Mouse (Mus musculus) midbrain, embryonic 12.5 days (tissue): ENCODE results near the gene Ctnnbl1. TPM values are rescaled to one million over a fixed set of nuclear protein-coding genes. Genes with fewer than 3 reads are reported as not detected.

Source experiments
- ATAC-seq: fragments of 200-750 bp; cut with Nextera tagmentation; 2 replicates; pipeline ENCODE4 v1.8.0; 2017; ENCODE audit warnings: low read depth, moderate TSS enrichment, moderate library complexity; ENCODE audit not compliant: low FRiP score
- H3K27ac ChIP-seq: fragments of 300-500 bp; sonication (generic); replicated peaks from 2 replicates; pipeline ENCODE4 v1.5.1; 2016; ENCODE audit warnings: mild to moderate bottlenecking
- H3K27me3 ChIP-seq: fragments of 300-500 bp; sonication (generic); 2 replicates; pipeline ENCODE4 v1.6.1; 2016; ENCODE audit warnings: mild to moderate bottlenecking
- H3K36me3 ChIP-seq: fragments of 300-500 bp; sonication (generic); 2 replicates; pipeline ENCODE4 v1.6.1; 2016
- H3K4me1 ChIP-seq: fragments of 300-500 bp; sonication (generic); 2 replicates; pipeline ENCODE4 v1.6.1; 2016
- H3K4me2 ChIP-seq: fragments of 300-500 bp; sonication (generic); replicated peaks from 2 replicates; pipeline ENCODE4 v1.6.1; 2016; ENCODE audit warnings: mild to moderate bottlenecking, moderate library complexity
- H3K4me3 ChIP-seq: fragments of 300-500 bp; sonication (generic); 2 replicates; pipeline ENCODE4 v1.5.1; 2016; ENCODE audit warnings: mild to moderate bottlenecking
- H3K9ac ChIP-seq: fragments of 300-500 bp; sonication (generic); replicated peaks from 2 replicates; pipeline ENCODE4 v1.6.1; 2016; ENCODE audit warnings: mild to moderate bottlenecking, moderate library complexity
- H3K9me3 ChIP-seq: fragments of 300-500 bp; sonication (generic); 2 replicates; pipeline ENCODE4 v1.6.1; 2016; ENCODE audit warnings: mild to moderate bottlenecking
- WGBS: fragments of 180-500 bp; shearing (Covaris S2); methylation state at CpG from one replicate; pipeline ENCODE4 v1.1.7; 2016; 5-methylcytosine and 5-hydroxymethylcytosine counted together
- polyA plus RNA-seq: library from polyadenylated mRNA; unstranded; fragments of >200 nt; fragmentation: Nextera tagmentation; extraction: Ambion mirVana; gene quantifications from 2 replicates; pipeline ENCODE4 v1.2.1, GENCODE M21; 2016

Gene Ctnnbl1
- polyA plus RNA-seq, 1 experiment from 2014 or later, result 89.1 TPM

DNA sequence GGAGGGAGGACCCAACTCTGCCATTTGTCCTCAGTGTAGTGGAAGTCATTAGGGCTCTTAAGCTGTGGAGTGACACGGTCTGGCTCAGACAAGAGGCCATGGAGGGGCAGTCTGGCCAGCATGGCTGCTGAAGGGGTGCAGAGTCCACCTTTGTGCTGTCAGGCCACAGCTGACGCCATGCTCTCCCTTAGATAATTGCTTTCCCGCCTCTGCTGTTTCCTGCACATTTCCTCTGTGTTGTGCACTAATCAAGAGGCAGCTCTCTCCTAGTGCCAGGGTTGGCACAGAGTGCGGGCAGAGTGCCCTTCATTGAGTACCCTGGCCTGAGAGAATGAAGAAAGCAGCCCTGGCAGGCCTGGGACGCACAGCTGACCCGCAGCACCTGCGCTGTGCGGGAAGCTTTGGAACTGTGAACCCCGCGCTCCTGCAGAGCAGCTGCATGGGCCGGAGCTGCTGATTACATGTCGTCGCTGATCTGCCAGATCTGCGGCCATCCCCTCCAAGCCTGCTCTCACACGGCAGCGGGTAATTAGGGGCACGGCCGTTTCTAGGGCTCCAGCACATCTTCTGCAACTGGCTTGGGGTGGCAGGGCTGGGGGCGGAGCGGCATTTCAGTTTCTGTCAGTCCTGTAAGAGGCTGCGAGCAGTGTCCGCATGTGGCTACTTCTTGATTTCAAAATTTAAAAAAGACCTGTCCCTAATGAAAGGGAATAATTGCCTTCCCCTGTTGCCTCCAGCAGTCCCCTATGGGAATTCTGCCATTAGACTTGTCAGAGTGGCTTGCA, 14.6 kb downstream of the Ctnnbl1 start:
- Histone ChIP-seq H3K27me3 (no peaks in the 10 kb centered on the region), H3K9ac (peak overlapping the region; percentile 24; the same call in 1 of the 2 replicates), H3K36me3 (no peaks in the 10 kb centered on the region), H3K4me1 (peaks cover 46% of the 10 kb centered on the region), H3K9me3 (no peaks in the 10 kb centered on the region), H3K4me2 (peak overlapping the region; percentile 23; the same call in 1 of the 2 replicates), H3K27ac (peak overlapping the region; percentile 90), H3K4me3 (no peak overlapping the region)
- ATAC-seq, result peak; percentile 56
- WGBS, result 52% methylated on average over 22 of the region's 22 CpGs

- Histone ChIP-seq H3K27me3 (no peaks in the 10 kb centered on the region), H3K4me1 (peaks cover 46% of the 10 kb centered on the region), H3K9me3 (no peaks in the 10 kb centered on the region), H3K27ac (peak overlapping the region; percentile 90), H3K9ac (no peak overlapping the region), H3K36me3 (no peaks in the 10 kb centered on the region), H3K4me2 (0 out of 2 replicates have a peak overlapping the region, but pooled peaks have one; percentile 23), H3K4me3 (no peak overlapping the region)
- ATAC-seq, result peak; percentile 38; the same call in 1 of the 2 replicates
- WGBS, result 62% methylated on average over 7 of the region's 7 CpGs
These were observed 15.2 kb downstream of the Ctnnbl1 start for GRCm38 (mm10) chr2:157752374-157752743.

GRCm38 (mm10) chr2:157755771-157756170, 18.6 kb downstream of the Ctnnbl1 start:
- H3K27me3 ChIP-seq, result no peaks in the 10 kb centered on the region
- ATAC-seq, result no peak
- H3K4me2 ChIP-seq, result no peak overlapping the region
- no peak overlapping the region for H3K27ac ChIP-seq
- H3K4me1 ChIP-seq, result peaks cover 38% of the 10 kb centered on the region
- H3K36me3 ChIP-seq, result no peaks in the 10 kb centered on the region
- H3K9me3 ChIP-seq, result no peaks in the 10 kb centered on the region
- WGBS, result 88% methylated on average over 7 of the region's 7 CpGs
- H3K9ac ChIP-seq, result no peak overlapping the region
- no peak overlapping the region for H3K4me3 ChIP-seq

DNA sequence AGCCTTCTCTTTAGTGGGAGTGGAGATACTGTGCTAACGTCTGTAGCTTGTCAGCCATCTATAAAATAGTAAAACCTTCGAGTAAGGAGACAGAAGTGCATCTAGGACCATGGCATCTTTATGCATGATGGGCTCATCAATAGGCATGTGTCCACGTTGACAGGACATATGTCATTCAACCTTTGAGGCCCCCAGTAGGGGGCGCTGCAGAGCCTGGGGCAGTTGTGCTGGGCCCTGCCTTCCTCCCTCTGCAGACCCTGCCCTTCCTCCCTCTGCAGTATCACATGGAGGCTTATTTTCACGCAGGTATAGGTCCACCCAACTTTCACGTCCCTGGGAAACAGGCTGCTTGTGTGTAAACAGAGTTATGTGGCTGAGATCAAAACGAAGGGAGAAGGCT, 19.0 kb downstream of the Ctnnbl1 start:
- H3K27me3 ChIP-seq, result no peaks in the 10 kb centered on the region
- WGBS, result 81% methylated on average over 7 of the region's 7 CpGs
- H3K4me3 ChIP-seq, result no peak overlapping the region
- H3K4me2 ChIP-seq, result no peak overlapping the region
- H3K4me1 ChIP-seq, result peaks cover 34% of the 10 kb centered on the region
- no peak for ATAC-seq
- H3K36me3 ChIP-seq, result no peaks in the 10 kb centered on the region
- no peak overlapping the region for H3K9ac ChIP-seq
- H3K9me3 ChIP-seq, result no peaks in the 10 kb centered on the region
- H3K27ac ChIP-seq, result no peak overlapping the region

GRCm38 (mm10) chr2:157758395-157758794, 21.2 kb downstream of the Ctnnbl1 start:
- H3K9me3 ChIP-seq, result no peaks in the 10 kb centered on the region
- WGBS, result 93% methylated on average over 5 of the region's 5 CpGs
- no peaks in the 10 kb centered on the region for H3K36me3 ChIP-seq
- no peak for ATAC-seq
- H3K9ac ChIP-seq, result no peak overlapping the region
- H3K4me3 ChIP-seq, result no peak overlapping the region
- peaks cover 12% of the 10 kb centered on the region for H3K4me1 ChIP-seq
- H3K27me3 ChIP-seq, result no peaks in the 10 kb centered on the region
- no peak overlapping the region for H3K4me2 ChIP-seq
- no peak overlapping the region for H3K27ac ChIP-seq

DNA sequence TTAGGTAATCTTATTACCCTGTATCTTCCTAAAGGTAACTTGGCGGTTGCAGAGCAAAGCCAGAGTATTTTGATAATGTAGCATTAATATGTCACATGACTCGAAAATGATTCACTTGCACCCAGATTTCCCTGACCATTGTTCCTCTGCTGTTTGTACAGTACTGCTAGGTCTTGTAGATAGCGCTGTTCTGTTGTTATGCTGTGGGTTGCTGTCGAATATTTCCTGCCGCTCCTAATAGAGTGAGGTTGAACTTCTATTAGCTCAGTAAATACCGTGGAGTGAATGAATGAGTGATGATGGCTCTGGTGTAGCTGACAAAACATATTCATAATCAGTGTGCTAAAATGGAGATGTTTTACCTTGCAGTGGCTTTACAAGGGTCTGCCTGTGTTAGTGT, 22.5 kb downstream of the Ctnnbl1 start:
- H3K36me3 ChIP-seq, result no peaks in the 10 kb centered on the region
- no peak overlapping the region for H3K9ac ChIP-seq
- ATAC-seq, result no peak
- H3K27me3 ChIP-seq, result no peaks in the 10 kb centered on the region
- H3K4me2 ChIP-seq, result no peak overlapping the region
- 88% methylated on average over 6 of the region's 6 CpGs for WGBS
- H3K4me1 ChIP-seq, result peaks cover 2% of the 10 kb centered on the region; the same call in 1 of the 2 replicates
- no peak overlapping the region for H3K27ac ChIP-seq
- H3K4me3 ChIP-seq, result no peak overlapping the region
- H3K9me3 ChIP-seq, result no peaks in the 10 kb centered on the region

DNA sequence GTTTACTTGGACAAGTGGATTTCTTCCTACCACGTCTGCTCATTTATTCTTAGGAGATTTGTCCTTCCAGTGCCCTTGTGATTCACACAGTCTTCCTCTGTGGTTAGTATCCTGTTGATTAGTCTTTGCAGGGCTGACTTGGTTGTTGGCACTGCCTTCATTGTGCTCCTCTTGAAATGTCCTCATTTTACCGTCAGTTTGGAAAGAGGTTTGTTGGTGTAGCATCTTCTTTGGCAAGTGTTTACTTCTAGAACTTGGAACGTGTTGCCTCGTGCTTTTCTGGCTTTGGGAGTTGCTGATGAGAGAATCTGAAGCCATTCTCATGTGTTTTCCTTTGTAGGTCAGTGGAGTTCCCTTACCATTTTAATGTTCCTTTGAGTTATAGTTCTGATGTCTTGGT, 25.7 kb downstream of the Ctnnbl1 start:
- Histone ChIP-seq H3K36me3 (no peaks in the 10 kb centered on the region), H3K9me3 (no peaks in the 10 kb centered on the region), H3K4me1 (no peaks in the 10 kb centered on the region), H3K27ac (no peak overlapping the region), H3K27me3 (no peaks in the 10 kb centered on the region), H3K4me2 (no peak overlapping the region), H3K4me3 (no peak overlapping the region), H3K9ac (no peak overlapping the region)
- no peak for ATAC-seq
- WGBS, result 86% methylated on average over 4 of the region's 4 CpGs

DNA sequence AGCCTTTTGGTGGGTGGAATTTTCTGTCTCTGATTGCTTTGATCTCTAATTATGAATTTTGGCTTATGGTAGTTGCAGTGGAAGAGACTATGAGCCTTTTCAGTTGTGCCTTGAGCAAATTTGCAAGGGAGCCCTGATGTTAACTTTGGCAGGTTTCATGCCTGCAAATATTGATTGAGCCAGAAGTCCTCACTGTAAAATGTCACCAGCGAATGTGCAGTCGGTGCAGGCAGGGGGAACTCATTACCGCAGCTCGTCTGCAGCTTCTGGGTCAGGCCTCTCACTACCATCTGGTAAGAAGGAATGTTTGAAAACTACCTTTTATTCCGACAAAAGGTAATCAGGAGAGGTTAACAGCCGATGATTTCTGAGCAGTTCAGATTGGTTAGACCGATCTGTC, 29.4 kb downstream of the Ctnnbl1 start:
- no peak for ATAC-seq
- Histone ChIP-seq H3K9ac (no peak overlapping the region), H3K36me3 (no peaks in the 10 kb centered on the region), H3K9me3 (no peaks in the 10 kb centered on the region), H3K4me2 (no peak overlapping the region), H3K27ac (no peak overlapping the region), H3K4me3 (no peak overlapping the region), H3K4me1 (peaks cover 26% of the 10 kb centered on the region), H3K27me3 (no peaks in the 10 kb centered on the region)
- WGBS, result 84% methylated on average over 7 of the region's 7 CpGs

DNA sequence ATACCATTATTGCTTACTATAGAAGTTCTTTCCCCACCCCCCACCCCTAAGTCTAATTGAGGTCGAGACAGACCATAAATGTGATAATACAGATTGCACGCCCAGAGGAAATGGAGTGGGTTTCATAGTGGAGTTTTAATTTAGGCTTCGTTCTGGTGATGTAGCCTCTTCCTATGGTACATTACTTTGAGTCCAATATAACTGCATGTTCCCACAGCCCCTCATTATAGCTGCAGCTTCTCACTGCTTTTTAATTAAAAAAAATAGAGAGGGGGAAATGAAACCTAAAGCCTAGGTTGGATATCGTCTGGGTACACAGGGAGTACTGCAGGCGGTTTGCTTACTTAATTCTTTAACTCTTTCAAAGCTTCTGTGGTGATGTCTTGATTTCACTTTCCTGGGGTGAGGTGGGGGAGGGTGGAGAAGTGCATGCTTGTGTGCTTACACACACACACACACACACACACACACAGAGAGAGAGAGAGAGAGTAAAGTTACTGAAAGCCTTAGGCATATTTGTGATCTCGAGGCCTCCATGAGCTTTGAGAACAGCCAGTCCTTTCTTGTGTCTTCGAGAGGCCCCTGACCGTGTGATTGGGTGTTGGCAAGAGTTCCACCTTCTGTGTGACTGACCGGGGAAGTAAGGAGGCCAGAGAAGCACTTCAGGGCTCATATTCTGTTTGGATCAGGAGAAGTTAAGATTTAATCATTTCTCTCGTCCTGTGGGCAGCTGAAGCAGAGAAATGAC, 31.7 kb downstream of the Ctnnbl1 start:
- no peak for ATAC-seq
- Histone ChIP-seq H3K27me3 (no peaks in the 10 kb centered on the region), H3K27ac (peak overlapping the region; percentile 32; the same call in 1 of the 2 replicates), H3K36me3 (no peaks in the 10 kb centered on the region), H3K9me3 (no peaks in the 10 kb centered on the region), H3K9ac (no peak overlapping the region), H3K4me2 (no peak overlapping the region), H3K4me3 (no peak overlapping the region), H3K4me1 (peaks cover 32% of the 10 kb centered on the region)
- 29% methylated on average over 10 of the region's 10 CpGs for WGBS

DNA sequence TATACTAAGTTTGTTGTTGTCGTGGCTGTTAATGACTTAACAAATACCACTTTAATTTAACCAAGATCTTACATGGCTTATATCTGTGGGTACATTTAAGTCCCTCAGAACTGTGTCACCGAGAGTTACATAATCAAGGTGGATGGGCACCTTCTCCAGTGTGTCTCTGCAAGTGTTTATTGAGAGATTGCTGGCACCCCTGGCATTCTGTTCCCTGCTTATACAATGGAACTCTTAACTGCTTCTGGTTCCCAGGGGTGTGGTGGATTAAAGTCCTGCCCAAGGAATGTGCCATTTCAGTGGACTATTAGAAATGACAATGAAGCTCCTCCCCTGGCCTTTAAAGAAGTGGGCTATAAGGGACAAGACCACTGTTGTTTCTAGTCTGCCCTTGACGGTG, 33.6 kb downstream of the Ctnnbl1 start:
- Histone ChIP-seq H3K27ac (no peak overlapping the region), H3K9ac (no peak overlapping the region), H3K36me3 (no peaks in the 10 kb centered on the region), H3K27me3 (no peaks in the 10 kb centered on the region), H3K4me1 (peaks cover 33% of the 10 kb centered on the region), H3K4me3 (no peak overlapping the region), H3K9me3 (no peaks in the 10 kb centered on the region), H3K4me2 (no peak overlapping the region)
- ATAC-seq, result no peak
- 62% methylated on average over 3 of the region's 3 CpGs for WGBS

DNA sequence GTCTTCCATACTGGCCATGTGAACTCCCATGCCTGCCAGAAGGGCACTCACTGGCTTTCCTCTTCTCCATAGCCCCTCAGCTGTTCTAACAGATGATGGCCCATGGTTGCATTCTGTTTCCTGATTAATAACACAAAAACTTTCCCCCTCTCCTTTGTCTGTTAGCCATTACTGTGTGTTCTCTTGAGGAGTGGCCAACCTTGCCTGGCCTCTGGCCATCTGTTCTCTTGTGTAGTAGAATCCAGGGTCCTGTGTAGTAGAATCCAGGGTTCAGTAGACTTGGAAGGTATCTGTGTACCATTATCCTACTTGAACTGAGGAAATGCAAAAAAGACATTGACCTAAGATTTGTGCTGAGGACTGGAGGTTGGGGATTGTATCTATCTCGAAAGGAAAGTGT, 36.5 kb downstream of the Ctnnbl1 start:
- 89% methylated on average over 1 of the region's 1 CpGs for WGBS
- Histone ChIP-seq H3K4me1 (peaks cover 28% of the 10 kb centered on the region), H3K36me3 (no peaks in the 10 kb centered on the region), H3K27ac (no peak overlapping the region), H3K4me2 (no peak overlapping the region), H3K27me3 (no peaks in the 10 kb centered on the region), H3K9me3 (no peaks in the 10 kb centered on the region), H3K4me3 (no peak overlapping the region), H3K9ac (no peak overlapping the region)
- ATAC-seq, result no peak

- no peak for ATAC-seq
- H3K4me1 ChIP-seq, result peaks cover 12% of the 10 kb centered on the region
- H3K27me3 ChIP-seq, result no peaks in the 10 kb centered on the region
- H3K4me2 ChIP-seq, result no peak overlapping the region
- no peak overlapping the region for H3K27ac ChIP-seq
- no peaks in the 10 kb centered on the region for H3K9me3 ChIP-seq
- H3K36me3 ChIP-seq, result no peaks in the 10 kb centered on the region
- H3K4me3 ChIP-seq, result no peak overlapping the region
- WGBS, result 84% methylated on average over 2 of the region's 2 CpGs
- H3K9ac ChIP-seq, result no peak overlapping the region
These were observed 38.8 kb downstream of the Ctnnbl1 start for GRCm38 (mm10) chr2:157775957-157776356.
